Mouse (Mus musculus) forebrain, embryonic 14.5 days (tissue): ENCODE results near the gene Sptbn1. TPM values are rescaled to one million over a fixed set of nuclear protein-coding genes. Genes with fewer than 3 reads are reported as not detected.

Experiments
- ATAC-seq: fragments of 200-750 bp; cut with Nextera tagmentation; 2 replicates; pipeline ENCODE4 v1.8.0; 2017; ENCODE audit warnings: mild to moderate bottlenecking, moderate library complexity
- DNase-seq: peaks from one replicate; pipeline ENCODE4 v3.0.0-alpha.2; 2015; ENCODE audit warnings: low spot score
- H3K27ac ChIP-seq: fragments of 300-500 bp; sonication (generic); 2 replicates; pipeline ENCODE4 v1.5.1; 2014; ENCODE audit warnings: low read depth, mild to moderate bottlenecking, control low read depth, low read length, moderate library complexity
- H3K27me3 ChIP-seq: fragments of 300-500 bp; sonication (generic); replicated peaks from 2 replicates; pipeline ENCODE4 v1.6.1; 2014; ENCODE audit warnings: low read length, control low read depth, mixed read lengths; ENCODE audit not compliant: control insufficient read depth, insufficient read depth
- H3K36me3 ChIP-seq: fragments of 300-500 bp; sonication (generic); 2 replicates; pipeline ENCODE4 v1.6.1; 2014; ENCODE audit warnings: low read length, control low read depth; ENCODE audit not compliant: control insufficient read depth, insufficient read depth
- H3K4me1 ChIP-seq: fragments of 300-500 bp; sonication (generic); 2 replicates; pipeline ENCODE4 v1.6.1; 2014; ENCODE audit warnings: antibody characterized with exemption, low read length, control low read depth; ENCODE audit not compliant: control insufficient read depth, insufficient read depth
- H3K4me2 ChIP-seq: fragments of 300-500 bp; sonication (generic); 2 replicates; pipeline ENCODE4 v1.6.1; 2014; ENCODE audit warnings: mild to moderate bottlenecking, control low read depth, low read length
- H3K4me3 ChIP-seq: fragments of 300-500 bp; sonication (generic); 2 replicates; pipeline ENCODE4 v1.5.1; 2014; ENCODE audit warnings: low read depth, low read length, control low read depth
- H3K9ac ChIP-seq: fragments of 300-500 bp; sonication (generic); 2 replicates; pipeline ENCODE4 v1.6.1; 2014; ENCODE audit warnings: mild to moderate bottlenecking, low read length, control low read depth, moderate library complexity
- H3K9me3 ChIP-seq: fragments of 300-500 bp; sonication (generic); replicated peaks from 2 replicates; pipeline ENCODE4 v1.6.1; 2016; ENCODE audit warnings: low read length, control low read depth, mixed read lengths; ENCODE audit not compliant: control insufficient read depth
- WGBS: fragments of 180-500 bp; shearing (Covaris S2); extraction: QIAGEN DNeasy Blood & Tissue Kit; methylation state at CpG from one replicate; pipeline ENCODE4 v1.1.7; 2014; 5-methylcytosine and 5-hydroxymethylcytosine counted together
- polyA plus RNA-seq: library from polyadenylated mRNA; unstranded; fragments of >200 nt; fragmentation: Nextera tagmentation; extraction: Ambion mirVana; gene quantifications from 2 replicates; pipeline ENCODE4 v1.2.1, GENCODE M21; 2014

The Sptbn1 gene
- polyA plus RNA-seq, 1 experiment from 2014 or later = 101 TPM

GRCm38 (mm10) chr11:30211141-30211540, 56.8 kb downstream of the Sptbn1 start:
- no peaks in the 10 kb centered on the region for H3K9me3 ChIP-seq
- 74% methylated on average over 3 of the region's 3 CpGs for WGBS
- H3K27me3 ChIP-seq = no peaks in the 10 kb centered on the region
- no peaks in the 10 kb centered on the region for H3K36me3 ChIP-seq
- DNase-seq (no peak), ATAC-seq (no peak)
- no peak overlapping the region for H3K9ac ChIP-seq
- no peak overlapping the region for H3K4me3 ChIP-seq
- no peak overlapping the region for H3K4me2 ChIP-seq
- H3K4me1 ChIP-seq = no peaks in the 10 kb centered on the region
- no peak overlapping the region for H3K27ac ChIP-seq

- DNase-seq (no peak), ATAC-seq (no peak)
- no peak overlapping the region for H3K9ac ChIP-seq
- no peaks in the 10 kb centered on the region for H3K4me1 ChIP-seq
- H3K27ac ChIP-seq = no peak overlapping the region
- no peak overlapping the region for H3K4me2 ChIP-seq
- WGBS = 88% methylated on average over 6 of the region's 6 CpGs
- H3K36me3 ChIP-seq = no peaks in the 10 kb centered on the region
- no peaks in the 10 kb centered on the region for H3K27me3 ChIP-seq
- H3K4me3 ChIP-seq = no peak overlapping the region
- no peaks in the 10 kb centered on the region for H3K9me3 ChIP-seq
These were observed 57.7 kb downstream of the Sptbn1 start for GRCm38 (mm10) chr11:30210100-30210811.

- DNase-seq (peak; percentile 53), ATAC-seq (peak; percentile 40; the same call in 1 of the 2 replicates)
- Histone ChIP-seq H3K9me3 (no peaks in the 10 kb centered on the region), H3K27ac (no peak overlapping the region), H3K4me2 (no peak overlapping the region), H3K4me1 (no peaks in the 10 kb centered on the region), H3K36me3 (no peaks in the 10 kb centered on the region), H3K9ac (no peak overlapping the region), H3K27me3 (no peaks in the 10 kb centered on the region), H3K4me3 (no peak overlapping the region)
- WGBS = 53% methylated on average over 4 of the region's 4 CpGs
These were observed 58.5 kb downstream of the Sptbn1 start for GRCm38 (mm10) chr11:30209495-30209894.

DNA sequence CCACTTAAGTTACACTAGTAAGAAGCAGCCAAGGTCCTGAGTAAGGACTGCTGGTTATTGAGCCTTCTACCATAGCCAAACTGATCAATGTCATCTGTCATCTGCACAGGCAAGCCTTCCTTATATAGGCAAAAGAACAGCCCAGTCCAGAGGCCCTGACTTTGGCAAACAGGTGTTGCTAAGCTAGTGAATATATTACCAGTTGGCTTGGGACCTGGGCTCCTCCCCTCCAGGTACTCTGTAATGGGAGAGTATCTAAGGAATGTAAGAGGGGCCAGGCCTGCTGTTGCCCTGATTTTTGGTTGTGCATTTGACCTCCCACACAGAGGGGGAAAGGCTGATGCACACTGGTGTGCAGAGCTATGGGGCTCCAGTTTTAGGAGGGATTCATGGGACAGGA, 63.6 kb downstream of the Sptbn1 start:
- ATAC-seq (no peak), DNase-seq (no peak)
- no peak overlapping the region for H3K27ac ChIP-seq
- no peak overlapping the region for H3K9ac ChIP-seq
- H3K9me3 ChIP-seq = no peaks in the 10 kb centered on the region
- H3K36me3 ChIP-seq = no peaks in the 10 kb centered on the region
- no peaks in the 10 kb centered on the region for H3K4me1 ChIP-seq
- no peak overlapping the region for H3K4me2 ChIP-seq
- no peak overlapping the region for H3K4me3 ChIP-seq
- H3K27me3 ChIP-seq = no peaks in the 10 kb centered on the region

- peaks cover 4% of the 10 kb centered on the region; the same call in 1 of the 2 replicates for H3K4me1 ChIP-seq
- no peak overlapping the region for H3K4me3 ChIP-seq
- H3K27ac ChIP-seq = no peak overlapping the region
- no peak for DNase-seq
- no peaks in the 10 kb centered on the region for H3K36me3 ChIP-seq
- no peak for ATAC-seq
- no peak overlapping the region for H3K4me2 ChIP-seq
- H3K27me3 ChIP-seq = no peaks in the 10 kb centered on the region
- H3K9ac ChIP-seq = no peak overlapping the region
- no peaks in the 10 kb centered on the region for H3K9me3 ChIP-seq
These were observed 67.6 kb downstream of the Sptbn1 start for GRCm38 (mm10) chr11:30200391-30200790.

GRCm38 (mm10) chr11:30198091-30198675, 69.8 kb downstream of the Sptbn1 start:
- peak overlapping the region; percentile 58; the same call in 1 of the 2 replicates for H3K27ac ChIP-seq
- under 1% methylated on average over 34 of the region's 34 CpGs for WGBS
- ATAC-seq = peak; percentile 91

GRCm38 (mm10) chr11:30197564-30198090, 70.3 kb downstream of the Sptbn1 start:
- H3K4me3 ChIP-seq = peak overlapping the region; percentile 45
- DNase-seq = peak; percentile 16
- ATAC-seq = peak; percentile 60
- no peaks in the 10 kb centered on the region for H3K9me3 ChIP-seq
- H3K9ac ChIP-seq = peak overlapping the region; percentile 61
- no peaks in the 10 kb centered on the region for H3K27me3 ChIP-seq
- peaks cover 4% of the 10 kb centered on the region; the same call in 1 of the 2 replicates for H3K4me1 ChIP-seq
- no peaks in the 10 kb centered on the region for H3K36me3 ChIP-seq
- WGBS = 2% methylated on average over 21 of the region's 21 CpGs
- peak overlapping the region; percentile 58; the same call in 1 of the 2 replicates for H3K27ac ChIP-seq
- peak overlapping the region; percentile 85 for H3K4me2 ChIP-seq

More at GRCm38 (mm10) chr11:30198091-30198675, 69.8 kb downstream of the Sptbn1 start:
- peak overlapping the region; percentile 45 for H3K4me3 ChIP-seq
- DNase-seq = peak; percentile 65
- H3K9ac ChIP-seq = peak overlapping the region; percentile 61
- peak overlapping the region; percentile 85 for H3K4me2 ChIP-seq
- H3K27me3 ChIP-seq = no peaks in the 10 kb centered on the region
- H3K9me3 ChIP-seq = no peaks in the 10 kb centered on the region
- H3K4me1 ChIP-seq = peaks cover 4% of the 10 kb centered on the region; the same call in 1 of the 2 replicates
- no peaks in the 10 kb centered on the region for H3K36me3 ChIP-seq

- ATAC-seq (no peak), DNase-seq (no peak)
- Histone ChIP-seq H3K27me3 (no peaks in the 10 kb centered on the region), H3K4me1 (peaks cover 4% of the 10 kb centered on the region; the same call in 1 of the 2 replicates), H3K27ac (no peak overlapping the region), H3K4me3 (no peak overlapping the region), H3K9me3 (no peaks in the 10 kb centered on the region), H3K4me2 (no peak overlapping the region), H3K9ac (no peak overlapping the region), H3K36me3 (no peaks in the 10 kb centered on the region)
- 60% methylated on average over 4 of the region's 4 CpGs for WGBS
These were observed 71.5 kb downstream of the Sptbn1 start for GRCm38 (mm10) chr11:30196368-30197070.
